Mouse (Mus musculus): ENCODE measurements around the gene Rad51d.

DNA sequence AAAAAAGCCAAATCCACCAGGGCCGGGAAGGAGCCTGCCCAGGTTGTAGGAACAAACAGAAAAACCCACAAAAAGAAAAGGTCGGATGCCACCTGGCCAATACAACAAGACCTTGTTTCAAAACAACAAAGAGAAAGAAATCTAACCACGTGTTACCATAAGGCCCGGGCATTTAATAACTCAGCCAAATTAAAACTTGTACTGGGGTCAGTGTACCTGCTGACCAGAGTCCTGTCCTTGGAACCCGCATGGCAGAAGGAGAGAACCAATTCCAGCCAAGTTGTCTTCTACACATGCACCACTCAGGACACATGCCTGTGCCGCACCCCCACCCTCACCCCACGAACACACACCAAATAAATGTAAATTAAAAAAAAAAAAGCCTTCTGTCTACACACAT, 37.5 kb downstream of the Rad51d start:
- TF ChIP-seq CTCF (IDR thresholded peaks at IDR 0.05; ENCODE audit: low read depth) (no peak), EP300 (IDR thresholded peaks at IDR 0.05; ENCODE audit: low read depth) (no peak)

All from liver, embryonic 14.5 days (tissue).